Mouse (Mus musculus): ENCODE results near the gene Sdf4. TPM values are rescaled to one million over a fixed set of nuclear protein-coding genes. Genes with fewer than 3 reads are reported as not detected.
A peak's percentile ranks its signal among the peaks of the same experiment; 100 is the strongest.

Gene Sdf4
- polyA plus RNA-seq, 1 experiment from 2014 or later: 127 TPM

DNA sequence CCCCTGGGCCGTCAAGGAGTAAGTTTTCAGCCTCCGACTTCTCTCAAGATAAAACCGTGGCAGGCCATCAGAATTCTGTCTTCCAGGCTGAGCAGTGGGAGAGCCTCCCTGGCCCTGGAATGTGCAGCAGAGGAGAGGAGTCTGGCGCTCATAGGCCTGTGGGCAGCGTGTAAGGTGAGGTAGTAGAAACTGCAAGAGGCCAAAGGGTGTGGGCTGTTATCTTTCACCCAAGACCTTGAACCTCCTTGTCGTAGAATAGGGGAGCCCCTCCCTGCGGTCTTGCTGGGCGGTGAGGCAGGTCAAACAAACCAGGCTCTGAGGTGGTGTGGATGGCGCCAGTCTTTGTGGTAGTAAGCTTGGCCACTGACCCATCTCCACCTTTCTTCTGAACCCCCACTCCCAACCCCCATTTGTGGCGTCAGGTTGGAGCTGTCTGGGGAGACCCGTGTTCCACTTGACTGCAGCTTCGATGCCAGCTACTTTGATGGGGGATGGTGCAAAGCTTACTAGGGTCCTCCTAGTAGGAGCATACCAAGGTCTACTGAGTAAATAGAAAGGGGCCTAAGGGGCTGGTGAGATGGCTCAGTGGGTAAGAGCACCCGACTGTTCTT lies 23.5 kb upstream of the Sdf4 start:
- Histone ChIP-seq H3K9me3 (no peaks in the 10 kb centered on the region), H3K36me3 (peaks cover 26% of the 10 kb centered on the region), H3K9ac (no peak overlapping the region), H3K4me1 (peaks cover 3% of the 10 kb centered on the region; the same call in 1 of the 2 replicates), H3K27ac (replicated peaks) (no peak overlapping the region), H3K27me3 (replicated peaks) (no peaks in the 10 kb centered on the region), H3K4me3 (no peak overlapping the region), H3K4me2 (no peak overlapping the region)
- ATAC-seq (ENCODE audit: extremely low read depth, insufficient number of reproducible peaks, low FRiP score, low TSS enrichment): no peak
- 62% methylated on average over 13 of the region's 13 CpGs for WGBS

DNA sequence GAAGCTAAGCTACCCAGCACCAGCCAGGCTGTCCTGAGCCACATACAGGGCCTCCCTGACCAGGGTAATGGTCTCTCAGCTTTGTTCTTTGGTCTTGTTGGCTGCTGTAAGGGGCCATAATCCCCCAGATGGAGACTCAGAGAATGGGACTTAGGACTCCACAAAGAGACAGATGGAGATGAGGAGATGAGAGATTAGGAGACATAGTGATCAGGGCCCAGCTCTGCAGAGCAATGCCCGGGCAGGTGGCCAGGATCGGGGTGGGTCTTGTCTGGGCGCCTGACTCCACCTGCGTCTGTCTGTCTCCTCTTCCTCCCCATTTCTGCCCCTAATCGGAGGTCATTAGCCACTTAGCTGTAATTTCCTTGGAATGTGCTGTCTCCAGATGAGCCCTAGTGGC lies 22.4 kb upstream of the Sdf4 start:
- Histone ChIP-seq H3K4me3 (no peak overlapping the region), H3K36me3 (peaks cover 15% of the 10 kb centered on the region), H3K9ac (no peak overlapping the region), H3K9me3 (no peaks in the 10 kb centered on the region), H3K4me1 (peaks cover 3% of the 10 kb centered on the region; the same call in 1 of the 2 replicates), H3K4me2 (no peak overlapping the region), H3K27me3 (replicated peaks) (no peaks in the 10 kb centered on the region), H3K27ac (replicated peaks) (no peak overlapping the region)
- 68% methylated on average over 5 of the region's 5 CpGs for WGBS
- no peak for ATAC-seq (ENCODE audit: extremely low read depth, insufficient number of reproducible peaks, low FRiP score, low TSS enrichment)

- Histone ChIP-seq H3K4me1 (peaks cover 3% of the 10 kb centered on the region; the same call in 1 of the 2 replicates), H3K27ac (replicated peaks) (no peak overlapping the region), H3K9ac (no peak overlapping the region), H3K9me3 (no peaks in the 10 kb centered on the region), H3K4me2 (no peak overlapping the region), H3K27me3 (replicated peaks) (no peaks in the 10 kb centered on the region), H3K36me3 (no peaks in the 10 kb centered on the region), H3K4me3 (no peak overlapping the region)
- 73% methylated on average over 6 of the region's 6 CpGs for WGBS
- ATAC-seq (ENCODE audit: extremely low read depth, insufficient number of reproducible peaks, low FRiP score, low TSS enrichment): no peak
Measured at GRCm38 (mm10) chr4:155972651-155973050, 20.0 kb upstream of the Sdf4 start.

DNA sequence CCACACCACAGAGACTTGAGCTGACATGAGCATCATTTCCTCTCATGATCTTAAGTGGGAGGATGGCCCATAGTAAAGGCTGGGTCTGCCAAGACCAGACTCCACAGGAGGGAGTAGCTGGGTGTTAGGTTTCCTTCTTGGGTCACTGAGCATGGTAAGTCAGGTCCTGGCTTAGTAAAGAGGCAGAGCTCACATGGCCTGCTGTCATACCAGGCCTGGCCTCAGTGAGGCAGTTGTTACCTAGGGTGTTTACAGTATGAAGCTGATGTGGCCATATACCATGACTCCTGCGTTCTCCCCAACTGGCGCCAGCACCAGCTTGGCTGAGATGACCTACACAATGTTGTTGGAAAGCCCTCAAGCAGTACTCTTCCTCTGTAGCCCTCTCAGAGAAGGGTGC lies 19.4 kb upstream of the Sdf4 start:
- H3K36me3 ChIP-seq: no peaks in the 10 kb centered on the region

GRCm38 (mm10) chr4:155981436-155982082 lies 11.1 kb upstream of the Sdf4 start:
- Histone ChIP-seq H3K9ac (no peak overlapping the region), H3K27ac (replicated peaks) (no peak overlapping the region), H3K36me3 (no peaks in the 10 kb centered on the region), H3K27me3 (replicated peaks) (peaks cover 24% of the 10 kb centered on the region), H3K4me1 (no peaks in the 10 kb centered on the region), H3K9me3 (0 out of 2 replicates have a peak, but pooled peaks cover 4% of the 10 kb centered on the region), H3K4me2 (no peak overlapping the region), H3K4me3 (no peak overlapping the region)
- no peak for ATAC-seq (ENCODE audit: extremely low read depth, insufficient number of reproducible peaks, low FRiP score, low TSS enrichment)
- WGBS: 67% methylated on average over 12 of the region's 12 CpGs

More for the DNA sequence above, 19.4 kb upstream of the Sdf4 start:
- Histone ChIP-seq H3K27ac (replicated peaks) (no peak overlapping the region), H3K4me1 (peaks cover 3% of the 10 kb centered on the region; the same call in 1 of the 2 replicates), H3K27me3 (replicated peaks) (no peaks in the 10 kb centered on the region), H3K4me2 (no peak overlapping the region), H3K4me3 (no peak overlapping the region), H3K9me3 (no peaks in the 10 kb centered on the region), H3K9ac (no peak overlapping the region)
- 61% methylated on average over 2 of the region's 2 CpGs for WGBS
- no peak for ATAC-seq (ENCODE audit: extremely low read depth, insufficient number of reproducible peaks, low FRiP score, low TSS enrichment)

GRCm38 (mm10) chr4:155983788-155984187 lies 8.9 kb upstream of the Sdf4 start:
- no peak overlapping the region for H3K27ac ChIP-seq (replicated peaks)
- H3K27me3 ChIP-seq (replicated peaks): peaks cover 24% of the 10 kb centered on the region
- WGBS: 20% methylated on average over 2 of the region's 2 CpGs
- H3K4me3 ChIP-seq: no peak overlapping the region
- H3K4me2 ChIP-seq: no peak overlapping the region
- no peaks in the 10 kb centered on the region for H3K4me1 ChIP-seq
- H3K36me3 ChIP-seq: no peaks in the 10 kb centered on the region
- ATAC-seq (ENCODE audit: extremely low read depth, insufficient number of reproducible peaks, low FRiP score, low TSS enrichment): no peak
- 0 out of 2 replicates have a peak, but pooled peaks cover 4% of the 10 kb centered on the region for H3K9me3 ChIP-seq
- H3K9ac ChIP-seq: no peak overlapping the region

GRCm38 (mm10) chr4:155991211-155991907 lies 1.3 kb upstream of the Sdf4 start:
- Histone ChIP-seq H3K27ac (replicated peaks) (peak overlapping the region; percentile 92; the same call in 1 of the 2 replicates), H3K4me1 (peaks cover 31% of the 10 kb centered on the region), H3K4me2 (peak overlapping the region; percentile 99), H3K27me3 (replicated peaks) (no peaks in the 10 kb centered on the region), H3K36me3 (peaks cover 21% of the 10 kb centered on the region), H3K9me3 (no peaks in the 10 kb centered on the region), H3K4me3 (peak overlapping the region; percentile 96), H3K9ac (peak overlapping the region; percentile 84)
- ATAC-seq (ENCODE audit: extremely low read depth, insufficient number of reproducible peaks, low FRiP score, low TSS enrichment): no peak
- WGBS: 84% methylated on average over 22 of the region's 22 CpGs

- Histone ChIP-seq H3K9ac (peak overlapping the region; percentile 84), H3K36me3 (peaks cover 26% of the 10 kb centered on the region), H3K9me3 (no peaks in the 10 kb centered on the region), H3K27me3 (replicated peaks) (no peaks in the 10 kb centered on the region), H3K4me2 (peak overlapping the region; percentile 99), H3K27ac (replicated peaks) (peak overlapping the region; percentile 92), H3K4me3 (peak overlapping the region; percentile 96), H3K4me1 (peaks cover 31% of the 10 kb centered on the region)
- no peak for ATAC-seq (ENCODE audit: extremely low read depth, insufficient number of reproducible peaks, low FRiP score, low TSS enrichment)
- 25% methylated on average over 37 of the region's 37 CpGs for WGBS
Measured at GRCm38 (mm10) chr4:155991908-155992230, 803 bp upstream of the Sdf4 start.

- Histone ChIP-seq H3K36me3 (peaks cover 37% of the 10 kb centered on the region), H3K4me2 (peak overlapping the region; percentile 99), H3K27me3 (replicated peaks) (no peaks in the 10 kb centered on the region), H3K9ac (peak overlapping the region; percentile 88), H3K27ac (replicated peaks) (peak overlapping the region; percentile 97), H3K4me1 (peaks cover 31% of the 10 kb centered on the region), H3K4me3 (peak overlapping the region; percentile 96), H3K9me3 (no peaks in the 10 kb centered on the region)
- peak; percentile 85 for ATAC-seq (ENCODE audit: extremely low read depth, insufficient number of reproducible peaks, low FRiP score, low TSS enrichment)
- WGBS: under 1% methylated on average over 70 of the region's 70 CpGs
Measured at GRCm38 (mm10) chr4:155992906-155993547, 355 bp downstream of the Sdf4 start.

- Histone ChIP-seq H3K27me3 (replicated peaks) (no peaks in the 10 kb centered on the region), H3K9me3 (no peaks in the 10 kb centered on the region), H3K4me3 (peak overlapping the region; percentile 96), H3K4me2 (peak overlapping the region; percentile 99), H3K36me3 (peaks cover 43% of the 10 kb centered on the region), H3K4me1 (peaks cover 31% of the 10 kb centered on the region), H3K9ac (peak overlapping the region; percentile 88), H3K27ac (replicated peaks) (peak overlapping the region; percentile 97)
- ATAC-seq (ENCODE audit: extremely low read depth, insufficient number of reproducible peaks, low FRiP score, low TSS enrichment): no peak
- 5% methylated on average over 15 of the region's 15 CpGs for WGBS
Measured at GRCm38 (mm10) chr4:155993606-155994005, 934 bp downstream of the Sdf4 start.

DNA sequence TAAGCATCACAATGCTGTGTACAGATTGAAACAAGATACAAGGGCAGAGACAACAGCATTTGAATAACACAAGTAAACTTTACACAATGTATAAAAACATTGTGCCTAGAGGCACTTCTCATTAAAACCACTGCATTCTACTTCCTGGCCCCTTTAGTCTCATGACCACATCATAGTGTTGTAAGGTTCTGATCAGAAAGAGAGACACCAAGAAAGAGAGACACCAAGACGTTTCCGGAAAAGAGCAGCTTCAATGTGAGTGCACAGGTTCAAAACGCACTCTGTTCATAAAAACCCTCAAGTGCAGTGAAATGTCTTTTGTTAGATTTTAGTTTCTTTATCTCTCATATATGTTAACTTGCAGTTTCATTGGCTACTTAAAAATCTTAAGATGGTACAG lies 11.4 kb downstream of the Sdf4 start:
- no peak overlapping the region for H3K27ac ChIP-seq (replicated peaks)
- no peaks in the 10 kb centered on the region for H3K9me3 ChIP-seq
- no peaks in the 10 kb centered on the region for H3K4me1 ChIP-seq
- no peak overlapping the region for H3K9ac ChIP-seq
- H3K36me3 ChIP-seq: peaks cover 97% of the 10 kb centered on the region
- no peak overlapping the region for H3K4me3 ChIP-seq
- no peak overlapping the region for H3K4me2 ChIP-seq
- ATAC-seq (ENCODE audit: extremely low read depth, insufficient number of reproducible peaks, low FRiP score, low TSS enrichment): no peak
- WGBS: 90% methylated on average over 3 of the region's 3 CpGs
- H3K27me3 ChIP-seq (replicated peaks): no peaks in the 10 kb centered on the region

Measured in heart, embryonic 13.5 days (tissue).